Mouse (Mus musculus) hindbrain, postnatal 0 days (tissue): ENCODE measurements around the gene Tfpt. TPM values are rescaled to one million over a fixed set of nuclear protein-coding genes. Genes with fewer than 3 reads are reported as not detected.
"Not testable (repeated sequence)": the region's sequence is repeated elsewhere in the genome, so short reads cannot be mapped to it uniquely, and the experiment has no call there.

ENCODE experiments used
- ATAC-seq: fragments of 200-750 bp; cut with Nextera tagmentation; 2 replicates; pipeline ENCODE4 v1.8.0; 2017; ENCODE audit warnings: mild to moderate bottlenecking, moderate TSS enrichment, moderate library complexity
- DNase-seq: peaks from one replicate; pipeline ENCODE4 v3.0.0-alpha.2; 2015; ENCODE audit warnings: low spot score
- H3K27ac ChIP-seq: fragments of 300-500 bp; sonication (generic); 2 replicates; pipeline ENCODE4 v1.5.1; 2014; ENCODE audit warnings: mild to moderate bottlenecking
- H3K27me3 ChIP-seq: fragments of 300-500 bp; sonication (generic); 2 replicates; pipeline ENCODE4 v1.6.1; 2014; ENCODE audit warnings: low read length, mixed read lengths; ENCODE audit not compliant: insufficient read depth
- H3K36me3 ChIP-seq: fragments of 300-500 bp; sonication (generic); 2 replicates; pipeline ENCODE4 v1.6.1; 2014; ENCODE audit warnings: low read length, mixed read lengths; ENCODE audit not compliant: insufficient read depth
- H3K4me1 ChIP-seq: fragments of 300-500 bp; sonication (generic); 2 replicates; pipeline ENCODE4 v1.6.1; 2014; ENCODE audit warnings: antibody characterized with exemption, low read length, mixed read lengths; ENCODE audit not compliant: insufficient read depth
- H3K4me2 ChIP-seq: fragments of 300-500 bp; sonication (generic); 2 replicates; pipeline ENCODE4 v1.6.1; 2014; ENCODE audit warnings: low read depth, mild to moderate bottlenecking, low read length, moderate library complexity, mixed read lengths
- H3K4me3 ChIP-seq: fragments of 300-500 bp; sonication (generic); 2 replicates; pipeline ENCODE4 v1.5.1; 2014; ENCODE audit warnings: low read length
- H3K9ac ChIP-seq: fragments of 300-500 bp; sonication (generic); replicated peaks from 2 replicates; pipeline ENCODE4 v1.6.1; 2014; ENCODE audit warnings: mild to moderate bottlenecking, low read length, moderate library complexity, mixed read lengths
- H3K9me3 ChIP-seq: fragments of 300-500 bp; sonication (generic); 2 replicates; pipeline ENCODE4 v1.6.1; 2016; ENCODE audit warnings: low read length, mixed read lengths
- CTCF ChIP-seq: IDR thresholded peaks from 2 replicates; pipeline ENCODE4 v1.5.1; 2016; ENCODE audit warnings: antibody characterized with exemption, control low read depth, low read depth
- WGBS: fragments of 180-500 bp; shearing (Covaris S2); extraction: QIAGEN DNeasy Blood & Tissue Kit; methylation state at CpG from one replicate; pipeline ENCODE4 v1.1.7; 2014; 5-methylcytosine and 5-hydroxymethylcytosine counted together
- polyA plus RNA-seq: library from polyadenylated mRNA; unstranded; fragments of >200 nt; fragmentation: Nextera tagmentation; extraction: Ambion mirVana; gene quantifications from 2 replicates; pipeline ENCODE4 v1.2.1, GENCODE M21; 2015
- total RNA-seq: library from RNA; depleted of rRNA; stranded (reverse); fragments of >200 nt; gene quantifications from 2 replicates; pipeline ENCODE4 v1.2.3, GENCODE M21; 2014

Gene Tfpt
- total and polyA plus RNA-seq, 2 experiments from 2014 or later = 14.2 to 31.4 TPM

DNA sequence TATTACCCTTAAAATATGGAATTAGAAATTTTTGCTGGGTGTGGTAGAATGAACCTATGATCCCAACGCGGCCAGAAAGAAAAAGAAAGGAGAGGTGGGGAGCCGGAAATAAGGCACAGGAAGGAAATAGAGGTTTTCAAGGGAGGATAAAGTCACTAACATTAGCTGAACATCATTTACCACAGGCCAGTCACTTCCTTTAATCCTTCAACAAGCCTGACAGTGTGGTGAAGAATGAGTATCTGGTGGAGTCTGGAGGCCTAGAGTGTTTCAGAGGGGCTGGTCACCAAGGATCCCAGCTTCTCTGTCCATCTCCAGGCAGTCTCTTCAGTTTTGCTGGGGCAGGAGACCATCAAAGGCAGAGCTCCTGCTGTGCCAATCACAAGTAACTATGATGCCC lies 19.3 kb downstream of the Tfpt start:
- Histone ChIP-seq H3K9ac (no peak overlapping the region), H3K27ac (no peak overlapping the region), H3K27me3 (no peaks in the 10 kb centered on the region), H3K4me2 (no peak overlapping the region), H3K4me1 (no peaks in the 10 kb centered on the region), H3K9me3 (no peaks in the 10 kb centered on the region), H3K4me3 (no peak overlapping the region), H3K36me3 (no peaks in the 10 kb centered on the region)
- ATAC-seq = no peak
- no peak for TF ChIP-seq CTCF
- DNase-seq = no peak
- whole genome bisulfite sequencing = 90% methylated on average over 3 of the region's 3 CpGs

DNA sequence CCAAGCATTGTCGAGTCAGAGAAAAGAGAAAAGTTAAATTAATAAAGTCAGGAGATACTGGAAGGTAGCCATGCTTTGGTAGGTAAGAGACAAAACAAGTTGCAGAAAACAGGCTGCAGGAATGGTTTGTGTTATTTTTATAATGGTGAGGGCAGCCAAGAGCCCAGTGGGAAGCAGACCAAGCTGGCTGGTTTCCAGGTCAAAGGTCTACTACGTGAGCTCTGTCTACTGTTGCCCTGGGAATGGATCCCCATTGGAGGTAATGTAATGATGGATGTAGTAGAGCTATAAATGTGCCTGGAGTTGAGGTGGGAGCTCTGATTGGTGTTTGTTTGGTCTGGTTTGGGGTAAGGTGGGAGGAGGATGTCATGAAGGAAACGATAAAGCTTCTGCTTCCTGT lies 20.6 kb downstream of the Tfpt start:
- H3K9ac ChIP-seq = no peak overlapping the region
- no peaks in the 10 kb centered on the region for H3K9me3 ChIP-seq
- H3K4me1 ChIP-seq = no peaks in the 10 kb centered on the region
- DNase-seq (no peak), ATAC-seq (no peak)
- H3K27me3 ChIP-seq = no peaks in the 10 kb centered on the region
- no peak overlapping the region for H3K27ac ChIP-seq
- WGBS = 45% methylated on average over 3 of the region's 3 CpGs
- no peak overlapping the region for H3K4me3 ChIP-seq
- TF ChIP-seq CTCF = no peak
- no peaks in the 10 kb centered on the region for H3K36me3 ChIP-seq
- no peak overlapping the region for H3K4me2 ChIP-seq

DNA sequence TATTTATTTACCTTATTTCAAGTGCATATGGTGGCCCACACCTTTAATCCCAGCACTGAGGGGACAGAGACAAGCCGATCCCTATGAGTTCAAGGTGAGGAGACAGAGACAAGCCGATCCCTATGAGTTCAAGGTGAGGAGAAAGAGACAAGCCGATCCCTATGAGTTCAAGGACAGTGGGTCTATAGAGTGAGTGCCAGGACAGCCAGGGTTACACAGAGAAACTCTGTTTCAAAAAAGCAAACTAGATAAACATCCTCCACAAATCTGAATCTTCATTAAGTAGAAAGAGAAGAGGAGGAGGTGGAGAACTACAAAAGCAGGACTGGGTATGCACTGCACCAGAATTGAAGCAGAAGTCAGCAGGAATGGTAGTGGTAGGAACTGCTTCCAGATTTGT lies 21.1 kb downstream of the Tfpt start:
- H3K36me3 ChIP-seq = no peaks in the 10 kb centered on the region
- WGBS = 88% methylated on average over 3 of the region's 3 CpGs
- no peak overlapping the region for H3K4me2 ChIP-seq
- no peaks in the 10 kb centered on the region for H3K27me3 ChIP-seq
- no peak for TF ChIP-seq CTCF
- no peaks in the 10 kb centered on the region for H3K4me1 ChIP-seq
- ATAC-seq = no peak
- H3K9me3 ChIP-seq = no peaks in the 10 kb centered on the region
- no peak overlapping the region for H3K27ac ChIP-seq
- no peak overlapping the region for H3K9ac ChIP-seq
- DNase-seq = no peak
- no peak overlapping the region for H3K4me3 ChIP-seq

DNA sequence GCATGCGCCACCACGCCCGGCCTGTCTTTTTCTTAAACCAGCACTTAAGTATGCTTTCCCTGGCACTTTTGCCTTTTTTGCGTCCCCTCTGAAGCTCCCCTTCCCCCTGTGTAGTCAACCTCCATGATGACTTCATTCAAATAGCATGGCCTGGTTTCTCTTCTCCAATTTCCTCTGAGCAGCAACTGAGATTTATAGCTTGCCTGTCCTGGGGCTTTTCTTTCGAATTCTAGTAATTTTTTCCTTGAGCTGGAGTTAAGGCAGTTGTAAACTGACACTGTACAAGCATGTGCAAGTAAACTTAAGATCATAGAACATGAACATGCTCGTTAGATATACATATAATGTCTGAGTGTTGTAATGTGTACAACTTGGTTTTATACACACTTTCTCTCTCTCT lies 22.3 kb downstream of the Tfpt start:
- Histone ChIP-seq H3K36me3 (no peaks in the 10 kb centered on the region), H3K4me2 (no peak overlapping the region), H3K4me3 (no peak overlapping the region), H3K27me3 (no peaks in the 10 kb centered on the region), H3K9me3 (no peaks in the 10 kb centered on the region), H3K27ac (no peak overlapping the region), H3K9ac (no peak overlapping the region), H3K4me1 (no peaks in the 10 kb centered on the region)
- 91% methylated on average over 6 of the region's 6 CpGs for WGBS
- no peak for DNase-seq
- no peak for ATAC-seq
- no peak for TF ChIP-seq CTCF

DNA sequence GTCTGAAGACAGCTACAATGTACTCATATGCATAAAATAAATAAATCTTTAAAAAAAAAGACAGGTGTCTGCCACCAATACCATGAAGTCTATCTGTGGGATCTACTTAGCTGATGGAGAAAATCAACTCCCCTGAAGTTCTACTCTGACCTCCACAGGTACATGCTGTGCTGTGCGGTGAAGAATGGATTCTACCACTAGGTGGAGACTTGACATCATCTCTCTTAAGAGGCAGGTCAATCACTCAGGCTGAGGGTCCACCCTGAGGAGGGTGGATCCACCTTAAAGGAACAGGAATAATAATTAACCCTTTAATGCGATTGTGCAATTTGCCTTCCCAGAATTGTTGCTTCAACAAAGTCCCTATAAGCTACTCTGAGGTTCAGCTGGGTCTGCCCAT lies 22.9 kb downstream of the Tfpt start:
- DNase-seq (peak; percentile 52), ATAC-seq (peak; percentile 76; the same call in 1 of the 2 replicates)
- Histone ChIP-seq H3K9ac (no peak overlapping the region), H3K9me3 (no peaks in the 10 kb centered on the region), H3K4me3 (no peak overlapping the region), H3K27me3 (no peaks in the 10 kb centered on the region), H3K36me3 (no peaks in the 10 kb centered on the region), H3K4me2 (no peak overlapping the region), H3K27ac (no peak overlapping the region), H3K4me1 (no peaks in the 10 kb centered on the region)
- TF ChIP-seq CTCF = peak; percentile 52
- WGBS = 36% methylated on average over 2 of the region's 2 CpGs

DNA sequence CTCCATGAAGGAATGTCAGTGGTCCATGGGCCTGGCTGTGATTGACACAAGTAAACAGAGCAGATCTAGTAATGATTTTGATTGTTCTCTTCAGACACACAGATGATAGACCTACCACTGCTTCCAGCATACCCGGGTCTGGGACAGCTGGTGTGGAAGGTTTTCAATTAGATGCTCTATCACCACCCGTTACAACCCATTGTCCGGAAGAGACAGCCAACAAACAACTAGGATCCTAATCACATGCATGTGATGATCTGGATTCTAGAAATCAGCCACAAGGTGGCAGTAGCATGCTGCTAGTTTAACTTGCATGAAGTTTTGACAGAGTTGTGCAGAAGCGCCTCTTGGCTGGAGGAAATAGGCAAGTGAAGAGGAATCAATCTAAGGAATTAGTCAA lies 28.6 kb downstream of the Tfpt start:
- H3K4me3 ChIP-seq = no peak overlapping the region
- no peak overlapping the region for H3K9ac ChIP-seq
- H3K36me3 ChIP-seq = no peaks in the 10 kb centered on the region
- no peak overlapping the region for H3K27ac ChIP-seq
- H3K4me2 ChIP-seq = no peak overlapping the region
- WGBS = 9% methylated on average over 4 of the region's 4 CpGs
- ATAC-seq (peak; percentile 74), DNase-seq (peak; percentile 91)
- H3K9me3 ChIP-seq = no peaks in the 10 kb centered on the region
- peak; percentile 89 for TF ChIP-seq CTCF
- H3K4me1 ChIP-seq = no peaks in the 10 kb centered on the region
- H3K27me3 ChIP-seq = no peaks in the 10 kb centered on the region

DNA sequence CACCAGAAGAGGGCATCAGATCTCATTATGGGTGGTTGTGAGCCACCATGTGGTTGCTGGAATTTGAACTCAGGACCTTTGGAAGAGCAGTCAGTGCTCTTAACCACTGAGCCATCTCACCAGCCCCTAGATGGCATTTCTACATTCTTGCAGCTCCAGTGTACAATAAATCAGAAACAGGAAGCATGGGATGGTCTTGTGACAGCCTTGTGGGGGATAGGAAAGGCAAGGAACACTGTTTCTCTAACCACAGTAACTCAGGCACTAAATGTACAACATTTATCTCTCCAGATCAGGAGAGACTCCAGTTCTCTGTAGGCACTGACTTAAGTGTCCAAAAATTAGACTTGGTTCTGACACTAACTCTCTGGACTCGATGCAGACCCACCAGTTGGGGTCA lies 32.0 kb downstream of the Tfpt start:
- H3K4me3 ChIP-seq, H3K9ac ChIP-seq, H3K9me3 ChIP-seq, H3K27me3 ChIP-seq, H3K27ac ChIP-seq, ATAC-seq, H3K36me3 ChIP-seq, DNase-seq, H3K4me2 ChIP-seq, H3K4me1 ChIP-seq: not testable (repeated sequence)
- 64% methylated on average over 1 of the region's 1 CpGs for WGBS
